Mouse (Mus musculus): ENCODE results near the gene Olfr1111. TPM values are rescaled to one million over a fixed set of nuclear protein-coding genes. Genes with fewer than 3 reads are reported as not detected.

Gene Olfr1111
- not detected for polyA plus RNA-seq (2014; fragmentation: Illumina TruSeq; extraction: RNeasy Lipid Tissue Mini Kit (QIAGEN cat#74804); ENCODE audit: low read depth, low replicate concordance)

GRCm38 (mm10) chr2:87152524-87152923 is at the start of gene Olfr1111:
Gene Olfr1111, minus strand, starts transcription at chr2:87152624.

DNA sequence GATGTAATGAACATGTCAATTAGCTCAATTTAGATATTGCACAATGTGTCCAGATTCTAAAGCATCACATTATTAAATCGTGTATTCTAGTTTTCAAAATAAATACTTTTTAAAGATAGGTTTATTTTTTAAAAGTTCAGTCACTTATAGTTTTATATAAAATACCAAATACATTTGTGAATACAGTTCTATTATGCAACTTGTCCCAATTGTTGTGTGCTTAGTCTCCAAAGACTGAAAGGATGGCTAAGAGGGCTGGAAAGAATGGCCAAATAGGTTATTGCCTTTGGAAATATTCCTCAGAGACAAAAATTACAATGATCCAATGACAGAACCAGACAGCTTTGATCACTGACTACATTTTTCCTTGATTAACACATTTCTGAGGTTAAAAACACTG is 35.1 kb upstream of the Olfr1111 start, which contains the start of gene Olfr1112:
TSS of gene Olfr1112 (plus strand) at position 301 of the 400 bp plus-strand sequence.

DNA sequence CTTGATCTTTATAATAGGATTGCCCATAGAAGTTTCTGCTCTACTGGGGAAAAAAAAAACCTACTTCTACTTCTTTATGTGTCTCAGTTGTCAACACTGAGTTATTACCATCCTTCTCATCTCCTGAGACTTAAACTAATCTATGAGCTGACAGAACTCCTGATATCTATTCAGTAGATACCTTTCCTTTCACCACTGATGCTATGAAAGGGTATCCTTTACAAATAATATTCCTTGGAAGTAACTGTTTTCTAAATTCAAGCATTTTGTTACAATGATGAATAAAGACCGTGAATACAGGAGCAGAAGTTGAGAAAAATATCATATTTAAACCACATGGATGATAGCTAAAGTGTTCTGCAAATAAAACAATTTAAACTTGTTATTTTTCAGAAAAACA is 12.2 kb downstream of the Olfr1111 start, which contains the start of gene Olfr1110:
TSS of gene Olfr1110 (minus strand) at position 101 of the 400 bp plus-strand sequence.

GRCm38 (mm10) chr2:87114467-87114866 is 38.0 kb downstream of the Olfr1111 start, which contains the start of gene Olfr259:
Gene Olfr259, minus strand, starts transcription at chr2:87114567.

Other genes with a start within 250 kb of the Olfr1111 start
- gene Olfr1098, start 228.1 kb downstream of the Olfr1111 start, polyA plus RNA-seq (2014; fragmentation: Illumina TruSeq; extraction: RNeasy Lipid Tissue Mini Kit (QIAGEN cat#74804); ENCODE audit: low read depth, low replicate concordance) = not detected
- gene Olfr1099, start 191.9 kb downstream of the Olfr1111 start, polyA plus RNA-seq (2014; fragmentation: Illumina TruSeq; extraction: RNeasy Lipid Tissue Mini Kit (QIAGEN cat#74804); ENCODE audit: low read depth, low replicate concordance) = not detected
- not detected for gene Olfr1100, start 172.7 kb downstream of the Olfr1111 start, polyA plus RNA-seq (2014; fragmentation: Illumina TruSeq; extraction: RNeasy Lipid Tissue Mini Kit (QIAGEN cat#74804); ENCODE audit: low read depth, low replicate concordance)
- gene Olfr1101, start 161.4 kb downstream of the Olfr1111 start, polyA plus RNA-seq (2014; fragmentation: Illumina TruSeq; extraction: RNeasy Lipid Tissue Mini Kit (QIAGEN cat#74804); ENCODE audit: low read depth, low replicate concordance) = not detected
- gene Olfr1102, start 154.2 kb downstream of the Olfr1111 start, polyA plus RNA-seq (2014; fragmentation: Illumina TruSeq; extraction: RNeasy Lipid Tissue Mini Kit (QIAGEN cat#74804); ENCODE audit: low read depth, low replicate concordance) = not detected
- gene Olfr1104, start 125.5 kb downstream of the Olfr1111 start, polyA plus RNA-seq (2014; fragmentation: Illumina TruSeq; extraction: RNeasy Lipid Tissue Mini Kit (QIAGEN cat#74804); ENCODE audit: low read depth, low replicate concordance) = not detected
- gene Olfr1105, start 116.1 kb downstream of the Olfr1111 start, polyA plus RNA-seq (2014; fragmentation: Illumina TruSeq; extraction: RNeasy Lipid Tissue Mini Kit (QIAGEN cat#74804); ENCODE audit: low read depth, low replicate concordance) = not detected
- not detected for gene Olfr1106, start 100.4 kb downstream of the Olfr1111 start, polyA plus RNA-seq (2014; fragmentation: Illumina TruSeq; extraction: RNeasy Lipid Tissue Mini Kit (QIAGEN cat#74804); ENCODE audit: low read depth, low replicate concordance)
- not detected for gene Olfr1107, start 76.8 kb downstream of the Olfr1111 start, polyA plus RNA-seq (2014; fragmentation: Illumina TruSeq; extraction: RNeasy Lipid Tissue Mini Kit (QIAGEN cat#74804); ENCODE audit: low read depth, low replicate concordance)
- not detected for gene Olfr1109, start 56.6 kb downstream of the Olfr1111 start, polyA plus RNA-seq (2014; fragmentation: Illumina TruSeq; extraction: RNeasy Lipid Tissue Mini Kit (QIAGEN cat#74804); ENCODE audit: low read depth, low replicate concordance)
- gene Olfr259, start 38.1 kb downstream of the Olfr1111 start, polyA plus RNA-seq (2014; fragmentation: Illumina TruSeq; extraction: RNeasy Lipid Tissue Mini Kit (QIAGEN cat#74804); ENCODE audit: low read depth, low replicate concordance) = not detected
- not detected for gene Olfr1110, start 12.3 kb downstream of the Olfr1111 start, polyA plus RNA-seq (2014; fragmentation: Illumina TruSeq; extraction: RNeasy Lipid Tissue Mini Kit (QIAGEN cat#74804); ENCODE audit: low read depth, low replicate concordance)
- not detected for gene Olfr1112, start 35.2 kb upstream of the Olfr1111 start, polyA plus RNA-seq (2014; fragmentation: Illumina TruSeq; extraction: RNeasy Lipid Tissue Mini Kit (QIAGEN cat#74804); ENCODE audit: low read depth, low replicate concordance)
- not detected for gene Olfr1113, start 56.3 kb upstream of the Olfr1111 start, polyA plus RNA-seq (2014; fragmentation: Illumina TruSeq; extraction: RNeasy Lipid Tissue Mini Kit (QIAGEN cat#74804); ENCODE audit: low read depth, low replicate concordance)
- not detected for gene Olfr1115, start 95.4 kb upstream of the Olfr1111 start, polyA plus RNA-seq (2014; fragmentation: Illumina TruSeq; extraction: RNeasy Lipid Tissue Mini Kit (QIAGEN cat#74804); ENCODE audit: low read depth, low replicate concordance)
- not detected for gene Olfr1116, start 114.9 kb upstream of the Olfr1111 start, polyA plus RNA-seq (2014; fragmentation: Illumina TruSeq; extraction: RNeasy Lipid Tissue Mini Kit (QIAGEN cat#74804); ENCODE audit: low read depth, low replicate concordance)
- not detected for gene Olfr1118, start 155.0 kb upstream of the Olfr1111 start, polyA plus RNA-seq (2014; fragmentation: Illumina TruSeq; extraction: RNeasy Lipid Tissue Mini Kit (QIAGEN cat#74804); ENCODE audit: low read depth, low replicate concordance)
- not detected for gene Olfr1120, start 202.2 kb upstream of the Olfr1111 start, polyA plus RNA-seq (2014; fragmentation: Illumina TruSeq; extraction: RNeasy Lipid Tissue Mini Kit (QIAGEN cat#74804); ENCODE audit: low read depth, low replicate concordance)
- gene Olfr1121, start 217.3 kb upstream of the Olfr1111 start, polyA plus RNA-seq (2014; fragmentation: Illumina TruSeq; extraction: RNeasy Lipid Tissue Mini Kit (QIAGEN cat#74804); ENCODE audit: low read depth, low replicate concordance) = not detected
- not detected for gene Olfr1122, start 233.2 kb upstream of the Olfr1111 start, polyA plus RNA-seq (2014; fragmentation: Illumina TruSeq; extraction: RNeasy Lipid Tissue Mini Kit (QIAGEN cat#74804); ENCODE audit: low read depth, low replicate concordance)

All from kidney, adult 10 weeks (tissue).